Mouse (Mus musculus): ENCODE data around the gene Rnf220. TPM values are rescaled to one million over a fixed set of nuclear protein-coding genes. Genes with fewer than 3 reads are reported as not detected.

The Rnf220 gene
- total RNA-seq, 2 experiments from 2014 or later: 45.8 to 46.7 TPM

Other genes with a start within 250 kb of the Rnf220 start
- gene Tmem53, start 245.1 kb downstream of the Rnf220 start, total RNA-seq (2021): 10 to 100 TPM; 25.5 to 27.1 TPM
- gene Armh1, start 244.9 kb downstream of the Rnf220 start, total RNA-seq (2021): under 1 TPM; 0.38 to 0.43 TPM
- gene Eri3, start 53.3 kb upstream of the Rnf220 start, total RNA-seq (2021): 10 to 100 TPM; 81.4 to 92.0 TPM
- 10 to 100 TPM; 29.1 to 29.4 TPM for gene Dmap1, start 185.2 kb upstream of the Rnf220 start, total RNA-seq (2021)
- gene Gm12845, start 227.4 kb upstream of the Rnf220 start, total RNA-seq (2021): not detected